Mouse (Mus musculus) liver, embryonic 14.5 days (tissue): ENCODE measurements around the gene Bicd2. TPM values are rescaled to one million over a fixed set of nuclear protein-coding genes. Genes with fewer than 3 reads are reported as not detected.

ENCODE experiments used
- ATAC-seq: fragments of 200-750 bp; cut with Nextera tagmentation; 2 replicates; pipeline ENCODE4 v1.8.0; 2017; ENCODE audit warnings: moderate number of reproducible peaks, mild to moderate bottlenecking, moderate library complexity; ENCODE audit not compliant: insufficient read depth
- DNase-seq, 3 experiments: peaks; one replicate each; pipeline ENCODE4 v3.0.0-alpha.2; 2012 to 2013; ENCODE audit warnings: low read depth in 3 of 3, low spot score in 3 of 3
- H3K27ac ChIP-seq: fragments of 300-500 bp; sonication (generic); 2 replicates; pipeline ENCODE4 v1.5.1; 2014; ENCODE audit warnings: moderate library complexity, mild to moderate bottlenecking, control low read depth, inconsistent platforms
- H3K27me3 ChIP-seq: fragments of 300-500 bp; sonication (generic); 2 replicates; pipeline ENCODE4 v1.6.1; 2014; ENCODE audit warnings: mild to moderate bottlenecking, low read length, moderate library complexity; ENCODE audit not compliant: control insufficient read depth, insufficient read depth
- H3K36me3 ChIP-seq: fragments of 300-500 bp; sonication (generic); replicated peaks from 2 replicates; pipeline ENCODE4 v1.6.1; 2014; ENCODE audit warnings: low read depth; ENCODE audit not compliant: control insufficient read depth, insufficient read depth
- H3K4me1 ChIP-seq, 2 experiments: fragments of 200-500 bp in 1 of 2; fragments of 300-500 bp in 1 of 2; sonication (generic) in 1 of 2; replicated peaks; 2 replicates each; pipeline ENCODE4 v1.6.1; 2012 to 2014; ENCODE audit warnings: antibody characterized with exemption in 1 of 2, inconsistent platforms in 1 of 2, low read length in 1 of 2; ENCODE audit not compliant: control insufficient read depth in 2 of 2, insufficient read depth in 2 of 2
- H3K4me2 ChIP-seq: fragments of 300-500 bp; sonication (generic); 2 replicates; pipeline ENCODE4 v1.6.1; 2014; ENCODE audit warnings: low read depth, mild to moderate bottlenecking, control low read depth, moderate library complexity
- H3K4me3 ChIP-seq, 2 experiments: fragments of 200-500 bp in 1 of 2; fragments of 300-500 bp in 1 of 2; sonication (generic) in 1 of 2; 2 replicates each; pipeline ENCODE4 v1.5.1; 2012 to 2014; ENCODE audit warnings: low read depth in 2 of 2, low read length in 2 of 2, mild to moderate bottlenecking in 2 of 2, control low read depth in 1 of 2, inconsistent platforms in 1 of 2, moderate library complexity in 1 of 2; ENCODE audit not compliant: insufficient read depth in 1 of 2
- H3K9ac ChIP-seq: fragments of 300-500 bp; sonication (generic); replicated peaks from 2 replicates; pipeline ENCODE4 v1.6.1; 2014; ENCODE audit warnings: mild to moderate bottlenecking, control low read depth, moderate library complexity
- H3K9me3 ChIP-seq: fragments of 300-500 bp; sonication (generic); 2 replicates; pipeline ENCODE4 v1.6.1; 2016; ENCODE audit warnings: low read length, mixed read lengths; ENCODE audit not compliant: control insufficient read depth
- CTCF ChIP-seq: IDR thresholded peaks from 2 replicates; pipeline ENCODE4 v1.5.1; 2016; ENCODE audit warnings: antibody characterized with exemption, low read depth, control low read depth
- EP300 ChIP-seq: IDR thresholded peaks from 2 replicates; pipeline ENCODE4 v1.6.1; 2016; ENCODE audit warnings: antibody characterized with exemption, low read depth
- WGBS: fragments of 180-500 bp; shearing (Covaris S2); extraction: QIAGEN DNeasy Blood & Tissue Kit; methylation state at CpG from one replicate; pipeline ENCODE4 v1.1.7; 2014; ENCODE audit not compliant: insufficient replicate concordance; 5-methylcytosine and 5-hydroxymethylcytosine counted together
- polyA plus RNA-seq, 2 experiments: library from polyadenylated mRNA; depleted of rRNA in 1 of 2; stranded (reverse) in 1 of 2; unstranded in 1 of 2; fragments of >200 nt; fragmentation: Nextera tagmentation in 1 of 2; extraction: Ambion mirVana in 1 of 2; gene quantifications; 2 replicates each; pipeline versions ENCODE4 v1.2.1 to v1.2.3; 2012 to 2014

Bicd2 gene
- polyA plus RNA-seq, 2 experiments: 5.9 to 6.4 TPM

DNA sequence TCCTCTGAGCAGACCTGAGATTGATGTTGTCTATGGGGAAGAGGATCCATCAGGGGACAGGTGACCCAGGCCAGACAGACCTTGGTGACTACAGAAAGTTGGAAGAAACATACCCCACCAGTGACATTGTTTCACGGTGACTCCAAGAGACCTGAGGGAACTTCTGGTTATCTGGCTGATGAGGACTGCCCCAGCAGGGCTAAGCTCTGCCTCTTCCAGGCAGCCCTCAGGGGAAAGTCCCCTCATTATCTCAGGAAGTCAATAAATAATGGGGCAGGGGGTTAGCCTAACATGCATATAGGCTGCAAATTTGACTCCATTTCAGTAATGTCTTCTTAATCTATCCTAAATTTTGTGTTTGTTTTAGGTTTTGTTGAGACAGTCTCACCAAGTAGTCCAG lies 31.9 kb upstream of the Bicd2 start:
- Histone ChIP-seq H3K9me3 (no peaks in the 10 kb centered on the region), H3K9ac (no peak overlapping the region), H3K27me3 (no peaks in the 10 kb centered on the region), H3K4me3 (no peak overlapping the region), H3K27ac (no peak overlapping the region), H3K4me2 (no peak overlapping the region), H3K4me1 (peaks cover 0 to 26% of the 10 kb centered on the region in 2 experiments; a peak in 2 of 4 replicates), H3K36me3 (no peaks in the 10 kb centered on the region)
- no peak for TF ChIP-seq CTCF
- no peak for TF ChIP-seq EP300
- DNase-seq (no peak), ATAC-seq (no peak)
- 18% methylated on average over 1 of the region's 1 CpGs for WGBS

GRCm38 (mm10) chr13:49311642-49312041 lies 29.7 kb upstream of the Bicd2 start:
- Histone ChIP-seq H3K27ac (no peak overlapping the region), H3K4me1 (peaks cover 0 to 24% of the 10 kb centered on the region in 2 experiments; a peak in 2 of 4 replicates), H3K36me3 (no peaks in the 10 kb centered on the region), H3K4me3 (no peak overlapping the region), H3K9ac (no peak overlapping the region), H3K9me3 (no peaks in the 10 kb centered on the region), H3K4me2 (no peak overlapping the region), H3K27me3 (no peaks in the 10 kb centered on the region)
- 57% methylated on average over 7 of the region's 7 CpGs for WGBS
- no peak for TF ChIP-seq CTCF
- TF ChIP-seq EP300: no peak
- DNase-seq (no peak), ATAC-seq (no peak)

- H3K9ac ChIP-seq: no peak overlapping the region
- WGBS: 64% methylated on average over 9 of the region's 9 CpGs
- H3K27me3 ChIP-seq: no peaks in the 10 kb centered on the region
- H3K27ac ChIP-seq: no peak overlapping the region
- no peak overlapping the region for H3K4me3 ChIP-seq
- TF ChIP-seq EP300 (no peak), CTCF (no peak)
- no peak for DNase-seq
- no peak overlapping the region for H3K4me2 ChIP-seq
- no peak for ATAC-seq
- no peaks in the 10 kb centered on the region for H3K4me1 ChIP-seq
- no peaks in the 10 kb centered on the region for H3K9me3 ChIP-seq
- H3K36me3 ChIP-seq: no peaks in the 10 kb centered on the region
These were observed 24.8 kb upstream of the Bicd2 start for GRCm38 (mm10) chr13:49316386-49317162.

GRCm38 (mm10) chr13:49317508-49317907 lies 23.9 kb upstream of the Bicd2 start:
- no peaks in the 10 kb centered on the region for H3K4me1 ChIP-seq
- WGBS: 61% methylated on average over 6 of the region's 6 CpGs
- H3K36me3 ChIP-seq: no peaks in the 10 kb centered on the region
- DNase-seq (no peak), ATAC-seq (no peak)
- no peaks in the 10 kb centered on the region for H3K27me3 ChIP-seq
- TF ChIP-seq CTCF (no peak), EP300 (no peak)
- H3K4me3 ChIP-seq: no peak overlapping the region
- H3K27ac ChIP-seq: no peak overlapping the region
- H3K4me2 ChIP-seq: no peak overlapping the region
- H3K9me3 ChIP-seq: no peaks in the 10 kb centered on the region
- no peak overlapping the region for H3K9ac ChIP-seq

GRCm38 (mm10) chr13:49317914-49318313 lies 23.5 kb upstream of the Bicd2 start:
- H3K27me3 ChIP-seq: no peaks in the 10 kb centered on the region
- TF ChIP-seq CTCF: no peak
- H3K36me3 ChIP-seq: no peaks in the 10 kb centered on the region
- H3K9me3 ChIP-seq: no peaks in the 10 kb centered on the region
- H3K27ac ChIP-seq: no peak overlapping the region
- WGBS: 66% methylated on average over 7 of the region's 7 CpGs
- no peak overlapping the region for H3K4me3 ChIP-seq
- ATAC-seq (no peak), DNase-seq (no peak)
- H3K4me1 ChIP-seq: no peaks in the 10 kb centered on the region
- H3K4me2 ChIP-seq: no peak overlapping the region
- H3K9ac ChIP-seq: no peak overlapping the region
